Mouse (Mus musculus) cerebellum, postnatal 14 days (tissue): ENCODE results near the gene Atp2c1.

Experiments
- DNase-seq, 2 experiments: peaks; one replicate each; pipeline ENCODE4 v3.0.0; 2021; ENCODE audit warnings: mixed read lengths in 2 of 2

Gene Atp2c1

DNA sequence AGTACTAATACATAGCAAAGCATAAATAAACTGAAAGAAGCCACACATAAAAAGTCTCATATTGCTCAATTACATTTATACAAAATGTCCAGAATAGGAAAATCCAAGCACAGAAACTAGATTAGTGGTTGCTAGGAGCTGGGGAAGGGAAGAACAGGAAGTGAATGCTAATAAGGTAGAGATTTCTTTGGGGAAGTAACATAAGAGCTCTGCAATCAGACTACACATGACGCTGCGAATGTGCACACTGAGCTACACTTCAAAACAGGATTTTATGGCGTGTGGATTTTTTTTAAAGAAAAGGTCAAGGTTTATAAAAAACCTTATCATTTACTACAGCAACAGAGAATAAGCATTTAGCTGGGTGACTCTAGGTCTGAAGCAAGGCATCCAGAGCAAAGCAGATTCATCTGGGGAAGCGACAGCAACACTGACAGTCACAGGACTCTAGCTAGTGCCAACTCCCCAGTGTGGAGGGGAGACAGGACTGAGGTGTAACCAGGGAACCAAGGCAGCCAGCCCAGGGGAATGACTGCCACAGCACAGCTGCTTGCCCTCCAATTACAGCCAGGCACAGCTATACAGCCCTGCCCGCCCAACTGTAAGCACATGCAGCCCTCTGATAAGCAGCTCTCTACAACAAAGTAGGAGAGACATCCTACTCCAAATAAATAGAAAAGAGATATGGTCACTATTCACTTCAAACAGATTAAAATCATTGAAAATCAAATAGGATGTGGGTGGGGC, 42.6 kb downstream of the Atp2c1 start:
- no peak for DNase-seq

DNA sequence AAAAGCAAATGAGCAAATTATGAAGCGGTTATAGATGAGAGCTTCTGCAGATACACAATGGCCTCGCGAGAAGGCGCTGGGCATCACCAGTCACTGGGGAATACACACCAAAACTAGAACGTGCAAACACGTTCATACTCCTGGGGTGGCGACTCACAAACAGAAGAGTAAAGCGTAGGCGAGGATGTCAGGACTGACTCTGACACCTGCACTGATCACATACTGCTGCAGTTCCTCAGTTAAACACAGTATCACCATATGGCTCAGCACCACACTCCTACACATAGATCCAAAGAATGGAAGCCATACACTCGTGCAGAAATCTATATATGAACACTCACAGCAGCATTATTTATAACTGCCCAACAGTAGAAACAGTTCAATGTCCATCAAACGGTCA, 43.2 kb downstream of the Atp2c1 start:
- no peak for DNase-seq

DNA sequence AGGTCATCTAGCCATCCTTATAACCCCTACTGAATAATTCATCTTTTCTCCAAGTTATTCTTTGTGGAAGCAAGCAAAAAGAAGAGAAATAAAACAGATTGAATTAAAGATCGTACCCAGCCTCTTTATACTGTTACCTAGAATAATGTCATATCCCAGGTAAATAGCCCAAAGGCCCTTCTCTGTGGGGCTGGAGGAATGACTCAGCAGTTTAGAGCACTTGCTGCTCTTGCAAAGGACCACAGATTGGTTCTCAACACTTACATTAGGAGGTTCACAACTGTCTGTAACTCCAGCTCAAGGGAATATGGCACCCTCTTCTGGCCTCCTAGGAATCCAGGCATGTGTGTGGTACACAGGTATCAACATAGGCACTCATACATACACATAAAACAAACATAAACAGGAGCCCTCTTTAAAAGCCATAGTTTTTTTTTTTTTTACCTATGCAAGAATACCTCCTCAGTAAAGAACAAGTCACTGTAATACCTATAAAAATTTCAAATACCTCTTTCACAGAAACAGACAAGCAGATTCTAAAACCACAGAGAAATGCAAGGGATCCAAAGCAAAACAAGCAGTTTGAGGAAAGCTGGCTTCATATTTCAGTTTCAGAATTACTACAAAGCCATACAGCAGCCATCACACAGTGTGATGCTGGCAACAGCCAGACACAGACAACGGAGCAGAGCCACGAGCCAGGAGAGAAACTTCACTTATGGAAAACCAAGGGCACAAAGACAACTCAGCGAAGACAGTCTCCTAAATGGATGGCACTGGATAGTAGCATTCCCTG, 44.2 kb downstream of the Atp2c1 start:
- DNase-seq, result peak in 1 of 2 experiments; percentile 24

DNA sequence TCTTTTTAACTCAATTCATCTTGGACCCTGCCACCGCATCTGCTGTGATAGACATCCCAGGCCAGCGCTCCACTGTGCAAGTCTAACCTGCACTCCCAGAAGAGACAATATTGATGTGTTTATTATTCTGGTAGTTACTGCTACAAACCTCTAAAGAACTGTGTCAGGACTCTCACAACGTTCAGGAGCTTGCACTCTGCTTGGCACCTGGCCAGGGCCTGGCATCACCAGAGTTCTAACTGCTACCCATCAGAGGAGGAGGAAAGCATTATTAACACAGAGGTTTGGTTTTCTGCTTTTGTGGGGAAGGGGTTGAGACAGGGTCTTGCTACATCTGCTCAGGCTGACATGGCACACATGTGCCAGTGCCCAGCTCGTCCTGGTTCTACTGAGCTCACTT, 45.0 kb downstream of the Atp2c1 start:
- peak; percentile 62 to 69 for DNase-seq

DNA sequence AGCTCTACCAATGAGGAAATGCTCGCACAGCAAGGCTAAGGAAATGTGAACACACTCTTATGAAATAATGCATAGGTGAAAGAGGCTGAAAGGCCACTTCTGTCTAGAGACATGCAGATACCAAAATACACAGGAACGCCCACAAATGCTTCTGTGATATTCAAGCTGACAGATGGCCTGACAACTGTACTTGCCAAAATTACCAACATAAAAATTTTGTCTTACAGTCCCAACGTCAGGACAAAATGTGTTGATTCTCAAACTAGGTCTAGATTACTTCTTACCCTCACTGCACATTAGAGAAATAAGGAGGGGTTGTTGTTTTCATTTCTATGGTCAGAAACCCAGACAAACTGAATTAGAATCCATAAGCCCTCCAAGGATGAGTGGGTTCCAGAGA, 51.0 kb downstream of the Atp2c1 start:
- no peak for DNase-seq

DNA sequence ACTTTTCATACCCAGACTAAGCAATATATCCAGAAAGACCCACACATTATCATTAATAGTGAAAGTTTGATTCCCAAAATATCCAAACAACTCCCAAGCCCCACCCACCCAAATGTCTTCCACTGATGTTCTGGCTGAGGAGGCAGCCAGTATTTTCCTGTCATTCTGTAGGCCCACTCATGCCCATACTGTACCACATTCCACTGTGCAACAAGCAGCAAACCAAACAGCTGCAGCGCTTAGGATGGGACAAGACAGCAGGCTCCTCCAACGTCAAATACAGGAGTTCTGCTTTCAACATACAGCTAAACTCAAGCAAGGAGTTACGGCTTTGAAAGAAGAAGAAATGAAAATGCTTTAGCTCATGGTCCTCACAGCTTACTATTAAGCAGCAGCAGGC, 52.2 kb downstream of the Atp2c1 start:
- DNase-seq, result no peak

DNA sequence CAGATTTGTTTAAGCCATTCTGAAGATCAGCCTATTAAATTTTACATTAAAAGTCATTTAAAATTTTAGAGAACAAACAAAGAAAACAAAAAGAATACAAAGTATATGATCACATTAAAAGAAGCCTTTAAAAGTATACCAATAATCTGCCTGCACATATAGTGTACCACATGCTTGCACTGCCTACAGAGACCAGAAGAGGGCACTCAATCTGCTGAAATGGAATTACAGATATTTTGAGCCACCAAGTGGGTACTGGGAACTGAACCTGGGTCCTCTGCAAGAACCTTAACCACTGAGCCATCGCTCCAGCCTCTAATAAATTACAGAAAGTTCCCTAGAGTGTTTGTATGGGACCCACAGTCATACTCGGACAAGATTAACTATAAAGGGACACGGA, 59.3 kb downstream of the Atp2c1 start:
- DNase-seq, result peak; percentile 10 to 29

DNA sequence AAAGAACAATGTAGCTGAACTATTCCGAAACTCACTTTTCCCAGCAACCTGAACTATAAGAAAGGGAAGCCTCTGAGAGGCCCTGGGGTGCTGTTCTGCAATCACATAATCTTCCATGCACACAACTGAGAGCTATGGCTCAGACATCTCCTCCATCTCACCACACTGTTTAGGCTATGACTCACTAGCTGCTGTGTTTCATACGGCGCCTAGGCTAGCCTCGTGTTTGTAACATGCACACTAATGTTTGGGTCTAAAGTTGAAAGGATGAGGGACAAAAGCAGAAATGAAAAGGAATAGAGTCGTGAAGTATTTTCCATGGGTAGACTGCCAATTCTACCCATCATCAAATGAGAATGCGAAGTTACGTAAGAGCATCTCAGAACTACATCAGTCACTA, 65.6 kb downstream of the Atp2c1 start:
- DNase-seq, result no peak

DNA sequence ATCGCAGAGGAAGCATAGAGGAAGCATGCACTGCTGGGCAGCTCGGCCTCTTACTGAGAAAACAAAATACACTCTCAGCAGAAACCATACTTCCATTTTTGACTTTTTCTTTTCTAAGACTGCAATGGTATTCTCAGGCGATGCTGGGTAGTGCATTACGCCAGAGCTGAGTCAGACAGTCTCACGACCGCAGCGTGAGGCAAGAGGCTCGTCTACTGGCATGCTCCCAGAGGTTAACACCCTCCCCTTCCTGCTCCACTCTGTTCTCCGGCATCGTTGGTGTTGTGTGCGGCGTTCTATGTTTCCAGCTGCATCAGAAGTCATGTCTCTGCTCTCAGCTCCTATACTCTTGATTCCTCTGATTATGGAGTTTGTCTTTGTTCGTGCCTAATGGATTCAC, 68.1 kb downstream of the Atp2c1 start:
- no peak for DNase-seq

DNA sequence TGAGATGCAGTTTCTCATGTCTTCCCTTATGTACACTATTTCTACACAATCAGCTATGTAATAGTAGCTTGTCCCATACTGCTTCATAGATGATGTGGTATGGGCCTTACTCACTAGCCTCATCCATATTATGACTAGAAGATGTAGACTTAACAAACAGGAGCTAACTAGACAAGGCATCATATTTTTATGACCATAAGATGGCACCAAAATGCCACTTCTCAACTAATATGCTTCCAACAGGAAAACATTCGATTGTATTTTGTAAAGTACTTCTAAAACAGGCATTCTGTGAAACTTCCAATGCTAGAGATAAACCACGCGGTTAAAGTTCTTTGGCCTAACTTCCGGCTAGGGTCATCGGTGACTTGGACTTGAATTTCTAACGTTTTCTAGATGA, 118.6 kb downstream of the Atp2c1 start:
- DNase-seq, result no peak

DNA sequence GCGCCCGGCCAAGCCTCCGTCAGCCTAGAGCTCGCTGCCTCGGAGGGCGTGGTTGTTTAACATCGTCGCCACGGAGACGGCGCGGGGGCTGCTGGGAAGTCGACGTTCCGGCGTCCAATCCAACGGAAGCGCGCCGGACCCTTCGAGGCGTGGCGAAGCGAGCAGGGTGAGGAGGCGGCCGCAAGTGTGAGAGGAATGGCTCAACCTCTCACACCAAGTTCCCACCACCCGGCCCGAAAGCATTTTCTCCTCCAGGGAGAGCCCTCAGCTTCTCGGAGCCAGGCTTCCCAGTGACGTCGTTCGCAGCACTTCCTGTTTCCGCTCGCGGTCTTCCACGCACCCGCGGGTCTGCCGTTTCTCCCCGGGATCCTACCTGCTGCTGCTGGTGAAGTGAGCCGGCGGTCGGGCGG, 131.9 kb downstream of the Atp2c1 start, which contains the start of the genes Aste1 and Nek11:
TSS of gene Aste1 (plus strand) at position 175 of the 410 bp plus-strand sequence.
TSS of gene Nek11 (minus strand) at position 307 of the 410 bp plus-strand sequence.
- DNase-seq, result peak; percentile 92 to 95

DNA sequence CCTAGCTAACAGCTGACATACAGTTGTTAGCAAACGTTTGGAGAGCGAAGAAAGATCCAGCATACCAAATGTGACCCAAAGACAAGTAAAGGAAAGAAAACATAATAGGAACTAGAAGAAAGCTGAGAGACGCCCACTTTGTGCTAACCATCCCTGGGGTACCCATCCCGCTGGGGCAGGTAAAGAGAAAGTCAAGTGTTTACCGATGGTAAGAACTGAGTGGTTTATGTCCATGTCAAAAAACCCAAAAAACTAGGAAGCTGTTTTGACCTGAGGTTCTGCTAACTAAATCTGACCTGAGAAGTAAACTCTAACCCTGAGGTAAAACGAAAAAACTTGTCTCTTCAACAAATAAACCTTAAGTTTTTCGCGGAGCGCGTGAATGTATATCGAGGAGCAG, 132.4 kb downstream of the Atp2c1 start:
- no peak for DNase-seq

DNA sequence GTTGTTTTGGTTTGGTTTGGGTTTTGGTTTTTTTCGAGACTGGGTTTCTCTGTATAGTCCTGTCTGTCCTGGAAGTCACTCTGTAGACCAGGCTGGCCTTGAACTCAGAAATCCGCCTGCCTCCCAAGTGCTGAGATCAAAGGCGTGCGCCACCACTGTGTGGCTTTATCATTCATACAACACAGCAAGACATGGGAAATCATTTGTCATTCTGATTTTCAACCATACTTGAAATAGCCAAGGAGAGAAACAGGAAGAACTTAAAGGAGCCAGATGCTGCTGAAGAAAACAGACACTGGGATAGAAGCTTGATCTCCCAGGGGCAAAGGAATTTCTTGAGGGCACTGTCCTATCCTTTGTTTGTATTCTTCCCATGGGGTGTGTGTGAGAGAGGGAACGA, 136.5 kb downstream of the Atp2c1 start:
- DNase-seq, result no peak

DNA sequence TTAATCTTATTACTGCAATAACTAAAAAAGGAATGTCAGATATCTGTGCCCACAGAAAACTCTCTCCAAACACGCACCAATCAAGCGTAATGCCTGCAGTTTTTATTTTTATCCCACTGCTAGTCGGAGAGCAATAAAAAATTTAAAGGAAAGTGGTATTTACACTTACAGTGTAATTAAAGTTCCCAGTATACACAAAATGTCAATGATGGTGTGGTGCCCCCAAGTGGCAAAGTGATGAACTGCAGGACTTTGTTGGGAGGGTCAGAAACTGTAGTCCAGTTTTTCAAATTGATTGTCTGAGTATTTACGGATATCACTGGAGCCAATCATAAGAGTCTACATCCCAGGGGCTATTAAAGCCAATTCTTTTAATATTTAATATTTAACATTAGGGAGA, 137.8 kb downstream of the Atp2c1 start:
- peak; percentile 85 to 91 for DNase-seq

DNA sequence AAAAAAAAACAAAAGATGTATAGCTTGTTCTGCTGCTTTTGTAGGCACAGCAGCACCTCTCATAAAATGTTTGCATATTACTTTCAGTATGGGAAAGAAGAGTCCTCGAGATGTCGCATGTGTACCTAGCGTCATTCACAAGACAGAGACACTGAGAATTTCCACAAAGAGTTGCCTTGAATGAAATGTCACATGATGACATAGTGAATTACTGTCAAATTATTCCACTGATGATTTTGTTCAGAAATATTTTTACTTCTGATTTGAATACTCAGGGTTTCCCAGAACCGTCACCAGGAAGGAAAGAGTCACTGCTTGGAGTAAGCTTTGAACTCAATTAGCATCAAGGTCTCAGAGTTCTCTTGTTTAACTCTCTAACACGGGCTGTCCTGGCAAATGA, 139.7 kb downstream of the Atp2c1 start:
- no peak for DNase-seq

DNA sequence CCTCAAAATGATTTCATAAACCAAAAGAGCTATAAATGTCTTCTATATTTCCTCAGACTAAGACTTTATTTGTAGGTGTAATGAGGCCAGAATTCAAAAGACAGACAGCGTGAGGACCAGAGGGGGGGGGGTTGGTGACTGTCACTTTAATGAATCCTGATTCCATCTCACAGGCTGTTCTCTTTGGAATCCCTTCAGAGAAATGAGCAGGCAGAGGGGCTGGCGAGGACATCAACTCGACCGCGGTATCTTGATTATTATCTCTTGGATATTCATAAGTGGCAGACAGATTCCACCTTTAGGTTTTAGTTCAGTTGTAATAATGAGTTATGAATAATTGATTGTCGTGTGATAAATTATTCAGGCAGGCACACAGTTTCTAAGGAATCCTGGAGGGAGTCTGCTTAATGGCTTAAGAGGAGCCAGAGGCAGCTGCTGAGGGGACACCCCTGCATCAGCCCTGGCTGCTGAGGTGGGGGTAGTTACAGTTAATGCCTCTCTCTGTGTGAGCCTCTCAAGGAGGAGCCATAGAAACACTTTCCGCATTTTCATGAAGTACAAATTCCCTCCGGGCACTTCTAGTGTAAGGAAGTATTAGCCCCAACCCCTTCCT, 147.5 kb downstream of the Atp2c1 start:
- DNase-seq, result no peak

DNA sequence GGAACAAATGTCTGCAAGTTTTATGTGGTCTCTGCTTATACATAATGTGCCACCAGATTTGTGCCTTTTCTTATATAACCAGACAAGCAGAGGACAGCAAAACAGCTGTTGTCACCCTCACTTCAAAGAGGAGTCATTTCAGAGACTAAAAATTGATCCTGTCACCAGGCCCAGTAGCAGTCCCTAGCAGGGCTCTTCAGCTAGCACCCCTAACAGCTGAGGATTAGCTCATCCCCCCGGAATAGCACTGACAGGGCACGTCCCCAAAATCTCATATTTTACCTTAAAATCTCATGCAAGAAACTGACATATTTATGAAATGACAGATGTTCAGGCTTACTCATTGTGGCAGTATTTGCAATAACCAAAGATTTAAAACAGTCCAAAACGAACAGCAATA, 149.5 kb downstream of the Atp2c1 start:
- no peak for DNase-seq

DNA sequence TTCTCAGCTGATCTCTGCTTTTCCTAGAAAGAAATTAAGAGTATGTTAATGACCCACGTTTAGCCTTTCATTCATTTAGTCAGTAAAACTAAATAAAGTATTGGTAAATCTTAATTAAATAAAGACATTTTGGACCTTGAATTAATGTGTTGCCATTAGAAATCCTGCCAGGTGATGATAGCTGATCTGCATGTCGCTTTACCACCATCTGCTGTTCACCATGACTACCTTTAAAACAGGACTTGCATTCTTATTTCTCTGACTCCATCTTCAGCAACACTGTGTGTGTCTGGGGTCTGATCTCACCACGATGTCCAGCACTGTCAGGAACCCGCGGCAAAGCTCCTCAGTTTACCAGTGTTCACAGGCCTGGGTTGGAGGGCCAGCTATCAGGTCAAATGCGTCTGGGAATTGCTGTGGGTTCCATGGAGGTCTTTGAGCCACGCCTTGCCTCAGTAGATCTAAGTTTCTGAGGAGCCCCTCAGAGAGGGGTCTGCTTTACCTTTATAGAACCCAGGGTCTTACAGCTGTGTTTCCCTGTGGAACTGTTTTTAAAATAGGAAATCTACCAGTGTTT, 150.1 kb downstream of the Atp2c1 start:
- peak; percentile 12 to 31 for DNase-seq

DNA sequence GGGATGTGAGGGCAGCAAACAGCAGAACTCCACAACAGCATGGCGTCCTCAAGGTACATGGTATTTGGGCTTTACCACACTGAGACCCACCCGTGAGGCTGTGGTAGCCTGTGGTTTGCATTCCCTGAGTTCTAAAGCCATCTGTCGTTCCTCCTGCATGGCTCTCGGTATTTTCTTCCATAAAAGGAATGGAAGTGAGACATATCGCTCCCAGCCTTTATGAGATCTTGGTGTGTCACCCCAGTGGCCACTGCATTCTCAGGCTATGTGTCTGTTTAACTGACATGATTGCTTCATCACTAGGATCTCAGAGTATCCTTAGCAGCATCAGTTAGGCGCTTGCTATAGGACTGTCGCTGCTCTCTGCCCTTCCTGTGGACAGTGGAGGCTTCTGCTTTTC, 150.7 kb downstream of the Atp2c1 start:
- DNase-seq, result no peak

DNA sequence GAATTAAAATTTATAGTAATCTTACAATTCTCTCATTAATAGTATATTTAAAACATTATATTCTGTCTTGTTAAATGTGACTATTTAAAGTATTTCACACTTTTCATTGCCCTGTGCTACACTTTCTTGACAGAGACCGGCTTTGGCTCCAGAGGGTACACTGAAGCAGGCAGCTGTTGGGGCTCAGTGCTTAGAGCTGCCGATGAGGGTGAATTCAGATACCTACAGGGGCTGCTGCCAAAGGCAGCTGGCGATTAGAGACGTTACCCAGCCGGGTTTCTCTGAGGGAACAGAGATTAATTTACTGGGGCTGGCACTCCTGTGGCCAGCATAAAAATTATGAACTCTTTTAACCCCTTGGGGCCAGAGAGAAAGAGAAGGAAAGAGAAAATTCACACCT, 152.8 kb downstream of the Atp2c1 start:
- DNase-seq, result no peak

DNA sequence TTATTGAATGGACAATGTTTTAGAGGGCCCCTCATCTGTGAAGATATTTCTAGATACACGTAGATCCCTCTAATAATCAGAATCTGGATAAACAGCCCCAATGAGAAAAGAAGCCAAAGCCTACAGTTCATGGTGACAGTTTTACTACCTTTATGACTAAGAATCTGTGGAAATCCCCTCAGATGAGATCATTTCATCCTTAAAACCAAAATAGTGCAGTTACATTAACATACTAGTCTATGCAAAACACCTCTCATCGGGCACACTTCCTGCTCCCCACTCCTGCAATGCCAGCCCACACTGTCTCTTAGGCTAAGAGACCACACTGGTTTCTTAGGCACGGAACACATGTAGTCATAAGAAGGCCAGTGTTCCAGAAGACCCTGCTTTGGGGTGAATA, 158.5 kb downstream of the Atp2c1 start:
- DNase-seq, result no peak

DNA sequence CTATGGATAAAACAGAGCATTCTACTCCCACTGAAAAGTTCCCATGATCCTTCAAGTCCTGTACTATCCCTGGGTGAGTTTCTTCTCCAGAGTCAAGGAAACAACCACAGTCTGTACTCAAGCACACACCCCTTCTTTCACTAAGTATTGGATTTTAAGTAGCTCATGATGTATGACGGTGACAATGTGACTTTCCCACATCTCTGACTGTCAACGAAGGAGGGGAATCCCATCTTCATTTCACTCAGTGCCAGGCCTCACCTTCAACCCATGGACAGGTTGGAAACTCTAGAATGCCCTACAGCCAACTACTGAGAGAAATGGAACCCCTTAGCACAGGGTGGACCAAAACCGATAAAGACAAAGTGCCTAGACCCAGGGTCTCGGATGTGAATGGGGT, 160.9 kb downstream of the Atp2c1 start:
- DNase-seq, result no peak

DNA sequence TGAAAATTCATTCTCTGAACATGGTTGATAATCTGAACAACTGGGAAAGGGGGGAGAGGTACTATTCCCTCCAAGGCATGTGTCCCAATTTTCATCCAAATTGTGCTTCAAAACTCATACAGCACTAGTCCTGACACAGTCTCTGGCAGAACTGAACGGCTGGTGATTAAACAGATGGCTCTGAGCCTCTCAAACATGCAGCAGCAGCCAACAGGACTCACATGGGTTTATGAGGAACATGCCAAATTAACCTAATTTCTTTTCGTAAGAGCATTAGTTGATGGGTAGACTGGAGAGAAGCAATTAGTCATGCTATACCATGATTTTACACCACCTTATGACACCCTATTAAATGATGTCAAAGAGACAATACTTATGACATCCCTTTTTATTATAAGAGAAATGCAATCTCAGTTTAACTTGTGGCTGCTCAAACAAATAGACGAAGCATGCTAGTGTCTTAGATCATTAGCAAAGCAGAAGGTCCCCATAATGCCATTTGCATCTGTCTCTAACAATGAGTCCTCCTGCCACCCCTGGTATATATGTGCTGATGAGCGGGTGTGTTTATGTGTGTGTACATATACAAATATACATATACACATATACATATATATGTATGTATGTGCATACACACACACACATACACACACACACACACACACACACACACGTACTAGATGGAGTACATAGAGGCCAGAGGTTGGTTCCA, 163.4 kb downstream of the Atp2c1 start:
- DNase-seq, result peak; percentile 24 to 49
